Mouse (Mus musculus) bone marrow macrophage, adult 2 months (primary cell): ENCODE data around the gene Rsph9. TPM values are rescaled to one million over a fixed set of nuclear protein-coding genes. Genes with fewer than 3 reads are reported as not detected.
A peak's percentile ranks its signal among the peaks of the same experiment; 100 is the strongest.

ENCODE experiments used
- H3K27ac ChIP-seq: 2 replicates; pipeline ENCODE4 v1.5.1; 2012; ENCODE audit warnings: low read depth, low read length; ENCODE audit not compliant: insufficient read depth
- H3K4me1 ChIP-seq: 2 replicates; pipeline ENCODE4 v1.6.1; 2012; ENCODE audit warnings: low read length; ENCODE audit not compliant: control insufficient read depth, insufficient read depth
- H3K4me3 ChIP-seq: 2 replicates; pipeline ENCODE4 v1.5.1; 2012; ENCODE audit warnings: mild to moderate bottlenecking, low read length, moderate library complexity; ENCODE audit not compliant: insufficient read depth
- CTCF ChIP-seq: IDR thresholded peaks from 2 replicates; pipeline ENCODE4 v1.5.1; 2012; ENCODE audit warnings: low read depth, mild to moderate bottlenecking, low read length, moderate library complexity
- POLR2A ChIP-seq: IDR thresholded peaks from 2 replicates; pipeline ENCODE4 v1.6.1; 2012; ENCODE audit warnings: mild to moderate bottlenecking, low read depth, low read length, borderline replicate concordance
- polyA plus RNA-seq: library from polyadenylated mRNA; stranded (reverse); fragments of >200 nt; gene quantifications from 2 replicates; pipeline ENCODE4 v1.2.4, GENCODE M21; 2012; ENCODE audit not compliant: missing spikeins, insufficient read depth, insufficient read length

Gene Rsph9
- polyA plus RNA-seq, 1 experiment: 8.6 TPM

DNA sequence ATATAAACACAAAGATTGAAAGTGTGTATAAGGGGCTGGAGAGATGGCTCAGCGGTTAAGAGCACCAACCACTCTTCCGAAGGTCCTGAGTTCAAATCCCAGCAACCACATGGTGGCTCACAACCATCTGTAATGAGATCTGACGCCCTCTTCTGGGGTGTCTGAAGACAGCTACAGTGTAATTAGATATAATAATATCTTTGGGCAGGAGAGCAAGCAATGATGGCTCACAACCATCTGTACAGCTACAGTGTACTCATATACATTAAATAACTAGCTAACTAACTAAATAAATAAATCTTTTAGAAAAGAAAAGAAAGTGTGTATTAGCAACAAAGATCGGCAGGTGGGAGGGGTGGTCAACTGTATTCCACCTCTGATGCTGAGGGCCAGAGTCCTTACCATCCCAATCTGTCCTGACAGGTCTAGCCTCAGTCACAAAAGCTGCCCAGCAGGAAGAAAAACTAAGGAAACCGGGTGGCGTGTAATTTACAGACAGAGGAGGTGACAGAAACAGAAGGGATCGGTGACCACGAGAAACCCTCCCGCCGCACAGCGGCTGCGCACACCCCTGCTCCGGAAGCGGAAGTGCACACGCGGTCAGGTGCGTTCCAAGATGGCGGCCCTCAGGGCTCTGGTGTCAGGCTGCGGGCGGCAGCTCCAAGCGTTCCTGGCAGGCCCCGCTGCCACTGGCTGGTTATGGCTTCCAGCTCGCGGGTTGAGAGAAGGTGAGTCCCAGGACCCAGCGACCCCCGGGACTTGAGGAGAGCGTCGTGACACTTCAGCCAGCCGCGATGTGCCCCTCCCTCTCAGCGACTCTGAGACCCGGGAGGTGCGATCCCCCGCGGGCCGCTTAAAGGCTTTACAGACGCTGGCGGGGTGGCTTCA, 33.4 kb downstream of the Rsph9 start, which contains the start of gene Mrps18a:
Gene Mrps18a (plus strand): TSS at position 585 of the 888 bp plus-strand sequence.
- peak within 1 kb of the TSS; percentile 34; the same call in 1 of the 2 replicates for H3K27ac ChIP-seq
- peaks cover 2% of the 10 kb centered on the region; the same call in 1 of the 2 replicates for H3K4me1 ChIP-seq
- H3K4me3 ChIP-seq: peak within 1 kb of the TSS; percentile 75
- TF ChIP-seq CTCF: no peak
- TF ChIP-seq POLR2A: no peak

- H3K27ac ChIP-seq: no peak overlapping the region
- H3K4me3 ChIP-seq: no peak overlapping the region
- TF ChIP-seq POLR2A (no peak), CTCF (no peak)
- H3K4me1 ChIP-seq: peaks cover 2% of the 10 kb centered on the region; the same call in 1 of the 2 replicates
Measured at GRCm38 (mm10) chr17:46108286-46108685, 35.7 kb downstream of the Rsph9 start.

DNA sequence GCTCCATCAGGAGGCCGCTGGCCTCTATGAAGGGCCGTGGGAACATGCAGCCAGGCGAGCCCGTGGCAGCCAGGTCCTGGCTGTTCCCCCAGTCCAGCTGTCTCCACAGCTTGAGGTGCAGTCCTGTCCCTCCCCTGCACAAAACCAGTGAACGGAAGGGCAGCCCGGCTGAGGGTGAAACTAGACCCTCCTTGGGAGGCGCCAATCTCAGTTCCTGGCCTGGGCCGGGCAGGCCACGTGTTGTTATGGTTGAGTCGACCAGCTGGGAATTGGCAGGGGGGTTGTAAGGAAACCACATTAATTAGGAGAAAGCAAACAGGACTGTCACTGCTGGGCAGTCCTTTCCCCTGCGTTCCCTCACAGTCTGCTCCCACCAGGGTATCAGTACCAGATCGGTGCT, 39.5 kb downstream of the Rsph9 start:
- Histone ChIP-seq H3K4me3 (no peak overlapping the region), H3K27ac (no peak overlapping the region), H3K4me1 (no peaks in the 10 kb centered on the region; the same call in 1 of the 2 replicates)
- TF ChIP-seq POLR2A (no peak), CTCF (no peak)

DNA sequence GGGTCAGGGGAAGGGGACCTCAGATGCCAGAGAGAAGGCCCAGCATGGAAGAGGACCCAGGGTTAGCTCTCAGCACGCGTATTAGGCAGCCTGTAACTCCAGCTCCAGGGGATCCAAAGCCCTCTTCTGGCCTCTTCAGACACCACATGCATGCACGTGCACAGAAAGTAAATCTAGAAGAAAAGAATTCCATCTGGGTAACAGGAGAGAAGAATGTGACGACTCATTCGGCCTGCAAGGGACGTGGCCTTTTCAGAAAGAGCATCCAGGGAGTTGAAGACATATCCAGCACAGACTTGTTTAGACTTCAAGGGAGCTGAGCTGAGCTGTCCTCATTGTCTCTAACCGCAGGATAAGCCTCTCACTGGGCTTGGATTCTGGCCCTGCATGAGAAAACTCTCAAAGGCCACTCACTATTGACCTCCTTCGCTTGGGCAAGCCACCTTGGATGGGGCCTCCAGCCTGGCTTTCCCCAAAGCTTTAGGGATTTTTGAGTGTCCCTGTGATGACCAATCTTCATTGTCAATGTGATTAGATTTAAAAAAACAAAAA, 41.3 kb downstream of the Rsph9 start:
- Histone ChIP-seq H3K4me3 (no peak overlapping the region), H3K27ac (no peak overlapping the region), H3K4me1 (no peaks in the 10 kb centered on the region; the same call in 1 of the 2 replicates)
- TF ChIP-seq POLR2A (no peak), CTCF (no peak)

- Histone ChIP-seq H3K4me3 (no peak overlapping the region), H3K27ac (no peak overlapping the region), H3K4me1 (no peaks in the 10 kb centered on the region; the same call in 1 of the 2 replicates)
- no peak for TF ChIP-seq CTCF
- no peak for TF ChIP-seq POLR2A
Measured at GRCm38 (mm10) chr17:46101906-46102305, 42.1 kb downstream of the Rsph9 start.

DNA sequence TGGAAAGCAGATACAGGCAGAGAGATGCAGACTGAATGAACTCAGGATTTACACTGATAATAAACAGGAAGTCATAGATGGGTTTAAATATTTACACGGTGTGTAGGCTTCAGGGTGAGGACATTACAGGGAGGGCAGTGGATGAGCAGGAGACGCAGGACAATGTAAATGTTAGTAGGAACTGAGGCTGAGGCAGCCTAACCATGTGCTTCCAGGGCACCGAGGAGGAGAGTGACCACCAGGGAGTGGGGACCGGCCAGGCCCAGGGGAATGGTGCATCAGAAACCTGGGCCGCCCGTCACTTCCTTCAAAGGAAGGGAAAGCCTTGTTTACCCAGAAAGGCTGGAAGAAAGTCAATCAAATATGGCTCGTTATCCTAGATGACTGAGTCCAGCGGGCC, 45.5 kb downstream of the Rsph9 start:
- Histone ChIP-seq H3K4me3 (no peak overlapping the region), H3K4me1 (no peaks in the 10 kb centered on the region), H3K27ac (no peak overlapping the region)
- no peak for TF ChIP-seq POLR2A
- no peak for TF ChIP-seq CTCF

DNA sequence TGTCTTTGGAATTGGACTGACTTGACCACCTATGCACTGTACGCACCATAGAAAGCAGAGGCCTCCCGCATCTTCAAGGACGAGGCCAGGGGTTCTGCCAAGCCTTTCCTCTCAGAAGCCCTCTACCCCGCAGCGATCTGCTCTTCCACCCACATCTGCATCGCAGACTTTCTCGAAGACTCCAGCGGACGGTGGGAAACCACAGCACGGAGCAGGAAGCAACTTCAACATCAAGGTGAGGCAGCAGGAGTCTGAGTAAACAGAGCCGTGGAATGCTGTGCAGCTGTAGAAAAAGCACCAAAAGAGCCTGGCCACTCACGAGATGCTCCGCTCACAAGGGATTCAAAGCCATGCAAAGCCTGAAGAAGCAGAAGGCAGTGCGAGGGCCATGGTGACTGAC, 52.1 kb downstream of the Rsph9 start:
- no peak for TF ChIP-seq POLR2A
- TF ChIP-seq CTCF: no peak
- Histone ChIP-seq H3K4me1 (no peaks in the 10 kb centered on the region), H3K27ac (no peak overlapping the region), H3K4me3 (no peak overlapping the region)

DNA sequence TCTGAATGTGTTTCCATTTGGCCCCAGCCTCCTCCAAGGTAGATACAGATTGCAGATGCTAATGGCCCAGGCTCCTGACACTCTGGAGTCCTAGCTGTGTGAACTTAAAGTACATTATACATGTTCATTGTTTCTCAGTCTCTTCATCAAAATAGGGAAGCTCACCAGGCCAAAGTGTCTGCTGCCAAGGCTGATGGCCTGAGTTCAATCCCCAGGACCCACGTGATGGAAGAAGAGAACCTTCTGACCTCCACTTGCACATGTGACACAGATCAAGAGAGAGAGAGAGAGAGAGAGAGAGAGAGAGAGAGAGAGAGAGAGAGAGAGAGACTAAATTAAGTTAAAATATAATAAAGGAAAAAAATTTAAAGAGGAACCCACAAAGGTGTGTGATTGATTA, 52.7 kb downstream of the Rsph9 start:
- TF ChIP-seq CTCF (no peak), POLR2A (no peak)
- H3K27ac ChIP-seq: no peak overlapping the region
- no peak overlapping the region for H3K4me3 ChIP-seq
- no peaks in the 10 kb centered on the region for H3K4me1 ChIP-seq

- TF ChIP-seq POLR2A: no peak
- H3K4me1 ChIP-seq: no peaks in the 10 kb centered on the region
- no peak overlapping the region for H3K4me3 ChIP-seq
- H3K27ac ChIP-seq: no peak overlapping the region
Measured at GRCm38 (mm10) chr17:46086341-46086870, 57.6 kb downstream of the Rsph9 start.

GRCm38 (mm10) chr17:46084091-46084501, 59.9 kb downstream of the Rsph9 start:
- TF ChIP-seq CTCF (no peak), POLR2A (no peak)
- H3K4me1 ChIP-seq: no peaks in the 10 kb centered on the region
- no peak overlapping the region for H3K4me3 ChIP-seq
- no peak overlapping the region for H3K27ac ChIP-seq
